ENCODE assay signal across 32 mouse cellular contexts in the genomic region with DNA sequence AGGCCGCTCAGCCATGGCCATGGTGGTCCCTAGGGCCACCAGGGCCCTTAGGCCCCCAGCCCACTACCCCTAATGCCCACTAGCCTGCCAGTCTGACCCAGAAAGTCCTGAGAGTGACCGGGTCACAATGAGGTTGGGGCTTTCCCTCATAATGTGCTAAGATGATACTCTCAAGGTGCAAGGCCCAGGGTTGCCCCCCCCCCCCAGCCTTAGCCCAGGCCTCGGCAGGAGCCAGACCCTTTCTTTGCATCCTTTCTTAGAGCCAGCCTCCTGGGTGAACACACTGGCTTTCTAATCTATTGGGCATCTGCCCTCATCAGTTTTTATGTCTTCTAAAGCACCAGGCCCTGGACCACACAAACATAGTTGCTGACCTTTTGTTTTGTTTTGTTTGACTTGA. TPM values are rescaled to one million over a fixed set of nuclear protein-coding genes. Genes with fewer than 3 reads are reported as not detected.
"Had no signal": no experiment of that assay in that cellular context is flagged by ENCODE, and none has a peak within 500 bp of the region (broad histone marks: within the 10 kb centered on the region; RNA-seq: fewer than 3 reads in every experiment).

Gene Spem1 (minus strand): TSS at position 101 of the 400 bp plus-strand sequence.

- H3K9me3 ChIP-seq: heart, embryonic 15.5 days; limb, embryonic 15.5 days had no signal

- H3K27ac ChIP-seq: heart, adult 2 months; heart, embryonic 13.5 days; heart, embryonic 15.5 days; hindbrain, embryonic 14.5 days; kidney, embryonic 15.5 days; kidney, postnatal 0 days; limb, embryonic 13.5 days; limb, embryonic 15.5 days had no signal

- ATAC-seq: forebrain, postnatal 0 days; hindbrain, embryonic 16.5 days; intestine, embryonic 16.5 days had no signal

- H3K27me3 ChIP-seq: heart, embryonic 13.5 days; heart, embryonic 15.5 days; hindbrain, embryonic 12.5 days; kidney, embryonic 15.5 days; limb, embryonic 13.5 days; limb, embryonic 15.5 days had no signal

- H3K9ac ChIP-seq: forebrain, postnatal 0 days; heart, embryonic 13.5 days; heart, embryonic 15.5 days; hindbrain, embryonic 12.5 days; hindbrain, embryonic 14.5 days; kidney, embryonic 15.5 days; limb, embryonic 13.5 days; limb, embryonic 15.5 days had no signal

- H3K4me1 ChIP-seq: heart, embryonic 13.5 days; heart, embryonic 15.5 days; hindbrain, embryonic 12.5 days; kidney, embryonic 15.5 days; limb, embryonic 13.5 days; limb, embryonic 15.5 days had no signal

- H3K4me3 ChIP-seq: heart, adult 2 months; heart, embryonic 13.5 days; heart, embryonic 15.5 days; hindbrain, embryonic 12.5 days; kidney, embryonic 15.5 days; limb, embryonic 13.5 days; limb, embryonic 15.5 days had no signal

- DNase-seq: forebrain, postnatal 0 days; gastrocnemius, postnatal 14 days; heart, adult 11 months; heart, adult 2 months; heart, postnatal 14 days; heart, postnatal 36 days; kidney, adult 11 months; kidney, adult 2 months; kidney, adult 9 months; kidney, postnatal 14 days; kidney, postnatal 36 days; layer of hippocampus, adult 9-11 months; layer of hippocampus, postnatal 36 days; left cerebral cortex, postnatal 4 days had no signal

- H3K4me2 ChIP-seq: heart, embryonic 11.5 days; heart, embryonic 13.5 days; heart, embryonic 15.5 days; hindbrain, embryonic 12.5 days; hindbrain, embryonic 14.5 days; kidney, embryonic 15.5 days; limb, embryonic 13.5 days; limb, embryonic 15.5 days had no signal

RNA-seq across cellular contexts. Expression of gene Spem1, which starts in this region (rescaled TPM):
- total RNA-seq: gastrocnemius, adult 18-20 months; gastrocnemius, adult 8-10 months; gastrocnemius, postnatal 14 days; heart, adult 2 months; heart, postnatal 14 days; heart, postnatal 36 days; hematopoietic stem cell, adult 5-6 weeks; left cerebral cortex, adult 18-20 months; liver, adult 2 months had no signal
- polyA plus RNA-seq: heart, embryonic 11.5 days; heart, embryonic 13.5 days; heart, embryonic 15.5 days; heart, postnatal 0 days; intestine, embryonic 14.5 days; intestine, embryonic 16.5 days; kidney, postnatal 0 days; liver, adult 2 months had no signal
